Mouse (Mus musculus): ENCODE measurements around the gene Stxbp5. TPM values are rescaled to one million over a fixed set of nuclear protein-coding genes. Genes with fewer than 3 reads are reported as not detected.

Stxbp5 gene
- total and polyA plus RNA-seq, 3 experiments = 9.8 to 20.1 (median 11.2) TPM

GRCm38 (mm10) chr10:9859476-9859875 lies 41.4 kb downstream of the Stxbp5 start:
- peaks cover 10 to 46% of the 10 kb centered on the region in 2 experiments for H3K36me3 ChIP-seq (replicated peaks in 1 of 2; ENCODE audit: control insufficient read depth in 1 of 2, insufficient read depth in 1 of 2, low read length in 1 of 2)
- peaks cover 4% of the 10 kb centered on the region for H3K9me3 ChIP-seq (replicated peaks; ENCODE audit: low read length)
- H3K4me3 ChIP-seq (replicated peaks in 1 of 3; ENCODE audit: low read depth in 2 of 3, low read length in 2 of 3, poor library complexity in 1 of 3) = no peak overlapping the region
- H3K27ac ChIP-seq (ENCODE audit: insufficient read depth, low read depth) = no peak overlapping the region
- dilution Hi-C loops (cut with MboI; ENCODE audit: extremely low pct_ligation_motif_present, extremely low pct_unique_long_range_greater_than_20kb, low sequenced_read_pairs) = no loop called here
- H3K79me2 ChIP-seq (replicated peaks; ENCODE audit: control insufficient read depth, extremely low read depth, insufficient read depth, poor library complexity, severe bottlenecking) = no peaks in the 10 kb centered on the region
- no peak overlapping the region for H3K9ac ChIP-seq (ENCODE audit: insufficient read depth, low read depth)
- DNase-seq (ENCODE audit: extremely low read depth) = no peak
- H3K27me3 ChIP-seq (replicated peaks) = no peaks in the 10 kb centered on the region
- no peak for TF ChIP-seq RAD21 (IDR thresholded peaks at IDR 0.05; ENCODE audit: low read depth, low read length)
- no peak for TF ChIP-seq MAZ (IDR thresholded peaks at IDR 0.05; ENCODE audit: low read depth, low read length)
- no peak for TF ChIP-seq SIN3A (IDR thresholded peaks at IDR 0.05; ENCODE audit: low read length)
- TF ChIP-seq ETS1 (conservative IDR thresholded peaks at IDR 0.05; ENCODE audit: low read depth, low read length) = no peak
- no peak for TF ChIP-seq GABPA (IDR thresholded peaks at IDR 0.05; ENCODE audit: insufficient replicate concordance, low read depth, low read length)
- no peak for TF ChIP-seq ZNF384 (IDR thresholded peaks at IDR 0.05; ENCODE audit: low read depth, low read length)
- TF ChIP-seq TBP (conservative IDR thresholded peaks at IDR 0.05; ENCODE audit: low read depth, low read length) = no peak
- TF ChIP-seq ELF1 (IDR thresholded peaks at IDR 0.05; ENCODE audit: low read depth, low read length) = no peak
- no peak for TF ChIP-seq E2F4 (IDR thresholded peaks at IDR 0.05; ENCODE audit: insufficient replicate concordance, low read depth, low read length)
- TF ChIP-seq USF1 (IDR thresholded peaks at IDR 0.05; ENCODE audit: low read depth, low read length) = no peak
- TF ChIP-seq SMC3 (IDR thresholded peaks at IDR 0.05; ENCODE audit: low read depth, low read length) = no peak
- TF ChIP-seq CHD1 (IDR thresholded peaks at IDR 0.05; ENCODE audit: low read depth, low read length) = no peak
- peaks cover 2 to 14% of the 10 kb centered on the region in 2 experiments; a peak in 3 of 4 replicates for H3K4me1 ChIP-seq (ENCODE audit: control insufficient read depth in 1 of 2, insufficient read depth in 2 of 2)
- H3K4me2 ChIP-seq (ENCODE audit: insufficient read depth, low read depth, poor library complexity, severe bottlenecking) = no peak overlapping the region
- in situ Hi-C loops (cut with MboI; ENCODE audit: low pct_ligation_motif_present, low pct_unique_long_range_greater_than_20kb, low sequenced_read_pairs) = no loop called here

- dilution Hi-C loops (cut with MboI; ENCODE audit: extremely low pct_ligation_motif_present, extremely low pct_unique_long_range_greater_than_20kb, low sequenced_read_pairs) = no loop called here
- Histone ChIP-seq H3K27me3 (replicated peaks) (no peaks in the 10 kb centered on the region), H3K9ac (ENCODE audit: insufficient read depth, low read depth) (no peak overlapping the region), H3K9me3 (replicated peaks; ENCODE audit: low read length) (peaks cover 10% of the 10 kb centered on the region), H3K79me2 (replicated peaks; ENCODE audit: control insufficient read depth, extremely low read depth, insufficient read depth, poor library complexity, severe bottlenecking) (no peaks in the 10 kb centered on the region), H3K4me3 (replicated peaks in 1 of 3; ENCODE audit: low read depth in 2 of 3, low read length in 2 of 3, poor library complexity in 1 of 3) (no peak overlapping the region), H3K27ac (ENCODE audit: insufficient read depth, low read depth) (no peak overlapping the region), H3K4me1 (ENCODE audit: control insufficient read depth in 1 of 2, insufficient read depth in 2 of 2) (peaks cover 2 to 14% of the 10 kb centered on the region in 2 experiments; a peak in 2 of 4 replicates), H3K4me2 (ENCODE audit: insufficient read depth, low read depth, poor library complexity, severe bottlenecking) (no peak overlapping the region), H3K36me3 (replicated peaks in 1 of 2; ENCODE audit: control insufficient read depth in 1 of 2, insufficient read depth in 1 of 2, low read length in 1 of 2) (peaks cover 21 to 49% of the 10 kb centered on the region in 2 experiments)
- no peak for DNase-seq (ENCODE audit: extremely low read depth)
- in situ Hi-C loops (cut with MboI; ENCODE audit: low pct_ligation_motif_present, low pct_unique_long_range_greater_than_20kb, low sequenced_read_pairs) = no loop called here
- TF ChIP-seq SIN3A (IDR thresholded peaks at IDR 0.05; ENCODE audit: low read length) (no peak), ETS1 (conservative IDR thresholded peaks at IDR 0.05; ENCODE audit: low read depth, low read length) (no peak), CTCF (conservative IDR thresholded peaks at IDR 0.05 in 1 of 2, IDR thresholded peaks at IDR 0.05 in 1 of 2; ENCODE audit: low read depth in 2 of 2, low read length in 2 of 2) (no peak)
These were observed 43.0 kb downstream of the Stxbp5 start for GRCm38 (mm10) chr10:9857850-9858249.

GRCm38 (mm10) chr10:9856792-9857191 lies 44.1 kb downstream of the Stxbp5 start:
- TF ChIP-seq UBTF (IDR thresholded peaks at IDR 0.05; ENCODE audit: low read depth, low read length) = no peak
- no peak for TF ChIP-seq EP300 (IDR thresholded peaks at IDR 0.05; ENCODE audit: low read length)
- no peak for TF ChIP-seq POLR2AphosphoS2 (IDR thresholded peaks at IDR 0.05; ENCODE audit: low read depth, low read length)
- no peak for TF ChIP-seq PAX5 (IDR thresholded peaks at IDR 0.05; ENCODE audit: low read length)
- dilution Hi-C loops (cut with MboI; ENCODE audit: extremely low pct_ligation_motif_present, extremely low pct_unique_long_range_greater_than_20kb, low sequenced_read_pairs) = no loop called here
- Histone ChIP-seq H3K4me3 (replicated peaks in 1 of 3; ENCODE audit: low read depth in 2 of 3, low read length in 2 of 3, poor library complexity in 1 of 3) (no peak overlapping the region), H3K27me3 (replicated peaks) (no peaks in the 10 kb centered on the region), H3K9me3 (replicated peaks; ENCODE audit: low read length) (peaks cover 11% of the 10 kb centered on the region), H3K4me1 (ENCODE audit: control insufficient read depth in 1 of 2, insufficient read depth in 2 of 2) (peaks cover 2 to 14% of the 10 kb centered on the region in 2 experiments; a peak in 2 of 4 replicates), H3K79me2 (replicated peaks; ENCODE audit: control insufficient read depth, extremely low read depth, insufficient read depth, poor library complexity, severe bottlenecking) (no peaks in the 10 kb centered on the region), H3K27ac (ENCODE audit: insufficient read depth, low read depth) (no peak overlapping the region), H3K36me3 (replicated peaks in 1 of 2; ENCODE audit: control insufficient read depth in 1 of 2, insufficient read depth in 1 of 2, low read length in 1 of 2) (peaks cover 21 to 52% of the 10 kb centered on the region in 2 experiments), H3K9ac (ENCODE audit: insufficient read depth, low read depth) (no peak overlapping the region), H3K4me2 (ENCODE audit: insufficient read depth, low read depth, poor library complexity, severe bottlenecking) (no peak overlapping the region)
- in situ Hi-C loops (cut with MboI; ENCODE audit: low pct_ligation_motif_present, low pct_unique_long_range_greater_than_20kb, low sequenced_read_pairs) = no loop called here
- no peak for DNase-seq (ENCODE audit: extremely low read depth)
